Mouse (Mus musculus): Measurements from ENCODE around the gene Rcan2. TPM values are rescaled to one million over a fixed set of nuclear protein-coding genes. Genes with fewer than 3 reads are reported as not detected.
A peak's percentile ranks its signal among the peaks of the same experiment; 100 is the strongest.

The Rcan2 gene
- total RNA-seq, 2 experiments from 2014 or later, result 167 to 178 TPM

GRCm38 (mm10) chr17:44025011-44025410 lies 223.9 kb downstream of the Rcan2 start:
- no peak for DNase-seq

- DNase-seq, result no peak
Observed at GRCm38 (mm10) chr17:44025935-44026334, 224.8 kb downstream of the Rcan2 start.

- peak; percentile 26 for DNase-seq
Observed at GRCm38 (mm10) chr17:44026378-44026777, 225.2 kb downstream of the Rcan2 start.

- no peak for DNase-seq
Observed at GRCm38 (mm10) chr17:44026786-44027185, 225.6 kb downstream of the Rcan2 start.

- DNase-seq, result no peak
Observed at GRCm38 (mm10) chr17:44027311-44027710, 226.2 kb downstream of the Rcan2 start.

- no peak for DNase-seq
Observed at GRCm38 (mm10) chr17:44029616-44030015, 228.5 kb downstream of the Rcan2 start.

GRCm38 (mm10) chr17:44030776-44031587 lies 229.8 kb downstream of the Rcan2 start:
- DNase-seq, result peak; percentile 27

- no peak for DNase-seq
Observed at GRCm38 (mm10) chr17:44035005-44035404, 233.9 kb downstream of the Rcan2 start.

- peak; percentile 61 for DNase-seq
Observed at GRCm38 (mm10) chr17:44038656-44039055, 237.5 kb downstream of the Rcan2 start.

GRCm38 (mm10) chr17:44040449-44040848 lies 239.3 kb downstream of the Rcan2 start:
- no peak for DNase-seq

GRCm38 (mm10) chr17:44042301-44042700 lies 241.2 kb downstream of the Rcan2 start:
- no peak for DNase-seq

- DNase-seq, result no peak
Observed at GRCm38 (mm10) chr17:44042861-44043260, 241.7 kb downstream of the Rcan2 start.

- no peak for DNase-seq
Observed at GRCm38 (mm10) chr17:44053427-44053826, 252.3 kb downstream of the Rcan2 start.

- DNase-seq, result no peak
Observed at GRCm38 (mm10) chr17:44057123-44057522, 256.0 kb downstream of the Rcan2 start.

- no peak for DNase-seq
Observed at GRCm38 (mm10) chr17:44058145-44058544, 257.0 kb downstream of the Rcan2 start.

- no peak for DNase-seq
Observed at GRCm38 (mm10) chr17:44060781-44061180, 259.6 kb downstream of the Rcan2 start.

GRCm38 (mm10) chr17:44061289-44061890 lies 260.2 kb downstream of the Rcan2 start:
- no peak for DNase-seq

- DNase-seq, result no peak
Observed at GRCm38 (mm10) chr17:44068876-44069275, 267.7 kb downstream of the Rcan2 start.

GRCm38 (mm10) chr17:44071680-44072079 lies 270.5 kb downstream of the Rcan2 start:
- no peak for DNase-seq

- no peak for DNase-seq
Observed at GRCm38 (mm10) chr17:44075601-44076000, 274.4 kb downstream of the Rcan2 start.

- peak; percentile 20 for DNase-seq
Observed at GRCm38 (mm10) chr17:44076051-44076680, 275.0 kb downstream of the Rcan2 start.

- DNase-seq, result peak; percentile 12
Observed at GRCm38 (mm10) chr17:44077146-44077842, 276.1 kb downstream of the Rcan2 start.

- DNase-seq, result no peak
Observed at GRCm38 (mm10) chr17:44077843-44078160, 276.7 kb downstream of the Rcan2 start.
